In the genomic region with DNA sequence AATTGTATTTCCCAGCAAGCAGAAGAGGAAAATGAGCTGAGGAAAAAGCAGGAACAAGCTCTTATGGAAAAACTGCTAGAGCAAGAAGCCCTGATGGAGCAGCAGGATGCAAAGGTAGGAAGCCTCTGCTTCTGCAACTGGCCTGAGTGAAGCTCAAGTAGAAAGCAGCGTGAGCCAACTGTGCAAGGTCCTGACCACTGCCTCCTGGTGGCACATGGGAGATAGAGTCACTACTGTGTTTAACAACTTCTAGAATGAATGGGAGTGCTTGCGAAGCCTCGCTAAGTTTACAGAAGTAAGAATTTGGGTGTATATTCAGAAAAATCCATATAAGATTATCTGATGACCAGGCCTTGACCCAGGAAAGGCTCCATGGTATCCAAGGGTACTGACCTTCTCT, we compare ENCODE assay signal across 12 mouse cellular contexts.
DNase-seq lines count a peak whose midpoint lies in the region; ATAC-seq and TF ChIP-seq lines count a peak whose summit lies in the region.
"Had no signal": no experiment of that assay in that cellular context is flagged by ENCODE, and none has a peak within 500 bp of the region (broad histone marks: within the 10 kb centered on the region; RNA-seq: fewer than 3 reads in every experiment).

No protein-coding gene starts in this region.

- H3K27me3 ChIP-seq in forebrain, embryonic 14.5 days (replicated peaks; ENCODE audit: control insufficient read depth, insufficient read depth, low read length) = no peaks in the 10 kb centered on the region
- no peaks in the 10 kb centered on the region for H3K27me3 ChIP-seq in forebrain, embryonic 10.5 days (ENCODE audit: poor library complexity, severe bottlenecking)
- H3K27me3 ChIP-seq in intestine, embryonic 15.5 days (replicated peaks) = no peaks in the 10 kb centered on the region
- H3K27me3 ChIP-seq: limb, embryonic 15.5 days had no signal

- peaks cover 60% of the 10 kb centered on the region for H3K36me3 ChIP-seq in forebrain, embryonic 14.5 days (ENCODE audit: control insufficient read depth, insufficient read depth, low read length)
- peaks cover 81% of the 10 kb centered on the region for H3K36me3 ChIP-seq in forebrain, embryonic 10.5 days (replicated peaks)
- H3K36me3 ChIP-seq in intestine, embryonic 15.5 days = no peaks in the 10 kb centered on the region
- H3K36me3 ChIP-seq: G1E had no signal

- peak; percentile 34; the same call in 1 of the 2 replicates for TF ChIP-seq CTCF in lung, adult 2 months (IDR thresholded peaks at IDR 0.05; ENCODE audit: insufficient read depth, low read length)
- peak; percentile 37; the same call in 1 of the 2 replicates for TF ChIP-seq CTCF in embryonic fibroblast, embryonic 13.5 days (IDR thresholded peaks at IDR 0.05; ENCODE audit: borderline replicate concordance, insufficient read depth, low read length)

- no peak overlapping the region for H3K4me2 ChIP-seq in forebrain, embryonic 14.5 days (ENCODE audit: low read length)
- H3K4me2 ChIP-seq in intestine, embryonic 15.5 days (replicated peaks) = no peak overlapping the region
- H3K4me2 ChIP-seq: limb, embryonic 15.5 days had no signal

- no peak overlapping the region for H3K4me3 ChIP-seq in forebrain, embryonic 14.5 days (ENCODE audit: low read depth, low read length)
- no peak overlapping the region for H3K4me3 ChIP-seq in forebrain, embryonic 10.5 days
- H3K4me3 ChIP-seq in lung, adult 2 months (replicated peaks; ENCODE audit: extremely low read depth, low read depth, low read length) = no peak overlapping the region
- no peak overlapping the region for H3K4me3 ChIP-seq in embryonic fibroblast, embryonic 13.5 days (ENCODE audit: insufficient read depth, low read length)
- H3K4me3 ChIP-seq in intestine, embryonic 15.5 days (replicated peaks) = no peak overlapping the region
- H3K4me3 ChIP-seq: hindbrain, embryonic 10.5 days; limb, embryonic 15.5 days; midbrain, embryonic 10.5 days had no signal

- no peak overlapping the region for H3K27ac ChIP-seq in forebrain, embryonic 14.5 days (ENCODE audit: low read depth, low read length)
- H3K27ac ChIP-seq in forebrain, embryonic 10.5 days = no peak overlapping the region
- no peak overlapping the region for H3K27ac ChIP-seq in embryonic fibroblast, embryonic 13.5 days (ENCODE audit: insufficient read depth, low read length)
- no peak overlapping the region for H3K27ac ChIP-seq in intestine, embryonic 15.5 days
- H3K27ac ChIP-seq: hindbrain, embryonic 10.5 days; limb, embryonic 15.5 days; midbrain, embryonic 10.5 days had no signal

- H3K9me3 ChIP-seq in forebrain, embryonic 14.5 days (replicated peaks; ENCODE audit: control insufficient read depth, low read length) = no peaks in the 10 kb centered on the region
- no peaks in the 10 kb centered on the region for H3K9me3 ChIP-seq in forebrain, embryonic 10.5 days
- no peaks in the 10 kb centered on the region for H3K9me3 ChIP-seq in intestine, embryonic 15.5 days
- H3K9me3 ChIP-seq: G1E; hindbrain, embryonic 10.5 days; limb, embryonic 15.5 days; midbrain, embryonic 10.5 days had no signal

- DNase-seq in forebrain, embryonic 14.5 days (ENCODE audit: low spot score) = peak; percentile 10
- DNase-seq in forebrain, embryonic 10.5 days (ENCODE audit: extremely low spot score, low spot score) = no peak
- DNase-seq in lung, adult 2 months = no peak
- no peak for DNase-seq in lung, postnatal 25 days (ENCODE audit: low spot score)
- DNase-seq in ES-CJ7 (ENCODE audit: low read depth, low spot score) = peak; percentile 41
- DNase-seq in ovary, postnatal 10 days (ENCODE audit: low spot score) = no peak

- TF ChIP-seq POLR2A in lung, adult 2 months (IDR thresholded peaks at IDR 0.05; ENCODE audit: borderline replicate concordance, extremely low read depth, low read depth, low read length) = no peak
- TF ChIP-seq POLR2A in embryonic fibroblast, embryonic 13.5 days (IDR thresholded peaks at IDR 0.05; ENCODE audit: low read depth, low read length) = no peak

- ATAC-seq in forebrain, embryonic 14.5 days = no peak
- ATAC-seq in intestine, embryonic 15.5 days = no peak

- WGBS in forebrain, embryonic 14.5 days = 87% methylated on average over 3 of the region's 3 CpGs
- 90% methylated on average over 3 of the region's 3 CpGs for WGBS in forebrain, embryonic 10.5 days
- 80% methylated on average over 3 of the region's 3 CpGs for WGBS in lung, adult 2 months
- WGBS in intestine, embryonic 15.5 days = 85% methylated on average over 3 of the region's 3 CpGs

- no peak overlapping the region for H3K9ac ChIP-seq in forebrain, embryonic 14.5 days (ENCODE audit: low read length)
- no peak overlapping the region for H3K9ac ChIP-seq in intestine, embryonic 15.5 days
- H3K9ac ChIP-seq: limb, embryonic 15.5 days had no signal

- H3K4me1 ChIP-seq in forebrain, embryonic 14.5 days (ENCODE audit: control insufficient read depth, insufficient read depth, low read length) = no peaks in the 10 kb centered on the region
- no peaks in the 10 kb centered on the region for H3K4me1 ChIP-seq in forebrain, embryonic 10.5 days
- no peaks in the 10 kb centered on the region for H3K4me1 ChIP-seq in lung, adult 2 months (ENCODE audit: control insufficient read depth, insufficient read depth, low read length)
- no peaks in the 10 kb centered on the region for H3K4me1 ChIP-seq in embryonic fibroblast, embryonic 13.5 days (ENCODE audit: control insufficient read depth, insufficient read depth, low read length)
- no peaks in the 10 kb centered on the region for H3K4me1 ChIP-seq in intestine, embryonic 15.5 days (replicated peaks)
- H3K4me1 ChIP-seq: hindbrain, embryonic 10.5 days; limb, embryonic 15.5 days; midbrain, embryonic 10.5 days had no signal

Comparison
In these comparisons a context has a peak if more than half of its experiments do, and no peak if none do; other contexts are left out.
1. DNase-seq: peak in forebrain, embryonic 14.5 days (single experiment) and ES-CJ7 (single experiment); none in forebrain, embryonic 10.5 days (single experiment), lung, adult 2 months (single experiment), lung, postnatal 25 days (single experiment) and ovary, postnatal 10 days (single experiment).